8 mouse cellular contexts compared by ENCODE assay signal in genomic region chr2:29346629-29347271, GRCm38 (mm10). TPM values are rescaled to one million over a fixed set of nuclear protein-coding genes. Genes with fewer than 3 reads are reported as not detected.
DNase-seq lines count a peak whose midpoint lies in the region; ATAC-seq lines count a peak whose summit lies in the region.

Gene Med27 (plus strand): TSS chr2:29346819.

- peaks cover 20% of the 10 kb centered on the region for H3K36me3 ChIP-seq in forebrain, embryonic 14.5 days (ENCODE audit: control insufficient read depth, insufficient read depth, low read length)
- H3K36me3 ChIP-seq in neural tube, embryonic 15.5 days = peaks cover 22% of the 10 kb centered on the region

- H3K27ac ChIP-seq in forebrain, embryonic 14.5 days (ENCODE audit: low read depth, low read length) = peak within 1 kb of the TSS; percentile 68; the same call in 1 of the 2 replicates
- peak within 1 kb of the TSS; percentile 82 for H3K27ac ChIP-seq in neural tube, embryonic 15.5 days (replicated peaks)

- intact Hi-C loops in heart, postnatal 14 days (cut with DNase I) = loop anchor here (10.0 kb wide), 1 partner anchor 208 kb away; no protein-coding TSS in a partner anchor

- H3K9ac ChIP-seq in forebrain, embryonic 14.5 days (ENCODE audit: low read length) = peak within 1 kb of the TSS; percentile 82
- H3K9ac ChIP-seq in neural tube, embryonic 15.5 days (replicated peaks) = peak within 1 kb of the TSS; percentile 65

- WGBS in forebrain, embryonic 14.5 days = 1% methylated on average over 41 of the region's 41 CpGs
- under 1% methylated on average over 41 of the region's 41 CpGs for WGBS in neural tube, embryonic 15.5 days

- DNase-seq in ES-CJ7 (ENCODE audit: low read depth, low spot score) = peak; percentile 94
- DNase-seq in cerebellum, adult 11 months = peak; percentile 91
- peak; percentile 99 for DNase-seq in forebrain, embryonic 14.5 days (ENCODE audit: low spot score)
- DNase-seq in heart, postnatal 14 days = peak; percentile 95 to 97
- peak; percentile 98 for DNase-seq in layer of hippocampus, adult 11-12 months (ENCODE audit: low spot score)
- DNase-seq in lung, adult 18-20 months = peak; percentile 95 to 96
- peak; percentile 96 for DNase-seq in testis, postnatal 14 days (ENCODE audit: low spot score)

- ATAC-seq in forebrain, embryonic 14.5 days = peak; percentile 99
- peak; percentile 96 for ATAC-seq in neural tube, embryonic 15.5 days (ENCODE audit: low FRiP score)

- peaks cover 7% of the 10 kb centered on the region for H3K4me1 ChIP-seq in forebrain, embryonic 14.5 days (ENCODE audit: control insufficient read depth, insufficient read depth, low read length)
- peaks cover 22% of the 10 kb centered on the region for H3K4me1 ChIP-seq in neural tube, embryonic 15.5 days

- H3K4me2 ChIP-seq in forebrain, embryonic 14.5 days (ENCODE audit: low read length) = peak within 1 kb of the TSS; percentile 93
- peak within 1 kb of the TSS; percentile 77 for H3K4me2 ChIP-seq in neural tube, embryonic 15.5 days

- no peaks in the 10 kb centered on the region for H3K9me3 ChIP-seq in forebrain, embryonic 14.5 days (replicated peaks; ENCODE audit: control insufficient read depth, low read length)
- H3K9me3 ChIP-seq in neural tube, embryonic 15.5 days (replicated peaks) = no peaks in the 10 kb centered on the region

- H3K4me3 ChIP-seq in forebrain, embryonic 14.5 days (ENCODE audit: low read depth, low read length) = peak within 1 kb of the TSS; percentile 86
- peak within 1 kb of the TSS; percentile 84 for H3K4me3 ChIP-seq in neural tube, embryonic 15.5 days (replicated peaks)

- no peaks in the 10 kb centered on the region for H3K27me3 ChIP-seq in forebrain, embryonic 14.5 days (replicated peaks; ENCODE audit: control insufficient read depth, insufficient read depth, low read length)
- no peaks in the 10 kb centered on the region; the same call in 1 of the 2 replicates for H3K27me3 ChIP-seq in neural tube, embryonic 15.5 days (replicated peaks)

RNA-seq across cellular contexts. Expression of gene Med27, which starts in this region (rescaled TPM):
- polyA plus RNA-seq in forebrain, embryonic 14.5 days (2014; fragmentation: Nextera tagmentation; extraction: Ambion mirVana) = 105 and 108 TPM in 2 replicates
- 10 to 100 TPM; 15.2 to 15.5 TPM for total RNA-seq in heart, postnatal 14 days (2021)
- polyA plus RNA-seq in neural tube, embryonic 15.5 days (2015; fragmentation: Nextera tagmentation; extraction: Ambion mirVana) = 63.4 and 67.6 TPM in 2 replicates

Comparison
In these comparisons a context has a peak if more than half of its experiments do, and no peak if none do; other contexts are left out.
1. Peak in every context shown above with its lines: DNase-seq, ATAC-seq, H3K4me3 ChIP-seq and H3K27ac ChIP-seq.